Mouse (Mus musculus): ENCODE data around the gene Prkch.
A peak's percentile ranks its signal among the peaks of the same experiment; 100 is the strongest.

Gene Prkch

GRCm38 (mm10) chr12:73768788-73769187, 184.2 kb downstream of the Prkch start:
- no peak for DNase-seq

GRCm38 (mm10) chr12:73769536-73769935, 184.9 kb downstream of the Prkch start:
- peak in 1 of 2 experiments; percentile 22 for DNase-seq

GRCm38 (mm10) chr12:73770771-73771170, 186.2 kb downstream of the Prkch start:
- no peak for DNase-seq

GRCm38 (mm10) chr12:73774793-73775385, 190.3 kb downstream of the Prkch start:
- DNase-seq: no peak

- DNase-seq: no peak
These were observed 191.9 kb downstream of the Prkch start for GRCm38 (mm10) chr12:73776401-73776945.

DNA sequence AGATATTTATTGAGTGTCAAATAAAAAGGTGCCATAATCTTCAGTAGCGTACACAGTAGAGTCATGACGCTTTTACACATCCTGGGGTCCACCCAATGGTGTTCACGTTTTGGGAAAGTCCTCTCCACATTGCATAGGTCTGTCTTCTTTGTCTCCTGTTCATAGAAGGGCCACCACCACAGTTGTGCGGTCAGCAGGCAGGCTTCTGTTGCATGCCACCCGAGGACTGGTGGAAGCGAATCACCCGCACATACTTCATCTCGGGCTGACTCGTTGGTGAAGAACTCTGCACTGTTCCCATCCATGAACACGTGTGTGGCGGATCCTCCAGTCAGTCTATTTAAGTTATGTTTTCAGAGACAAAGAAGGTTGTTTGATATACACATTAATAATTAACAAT, 193.1 kb downstream of the Prkch start:
- no peak for DNase-seq

- DNase-seq: no peak
These were observed 195.0 kb downstream of the Prkch start for GRCm38 (mm10) chr12:73779332-73780231.

GRCm38 (mm10) chr12:73781425-73782032, 196.9 kb downstream of the Prkch start:
- DNase-seq: no peak

GRCm38 (mm10) chr12:73786909-73787308, 202.3 kb downstream of the Prkch start:
- DNase-seq: peak; percentile 88

- DNase-seq: no peak
These were observed 204.3 kb downstream of the Prkch start for GRCm38 (mm10) chr12:73788850-73789249.

DNA sequence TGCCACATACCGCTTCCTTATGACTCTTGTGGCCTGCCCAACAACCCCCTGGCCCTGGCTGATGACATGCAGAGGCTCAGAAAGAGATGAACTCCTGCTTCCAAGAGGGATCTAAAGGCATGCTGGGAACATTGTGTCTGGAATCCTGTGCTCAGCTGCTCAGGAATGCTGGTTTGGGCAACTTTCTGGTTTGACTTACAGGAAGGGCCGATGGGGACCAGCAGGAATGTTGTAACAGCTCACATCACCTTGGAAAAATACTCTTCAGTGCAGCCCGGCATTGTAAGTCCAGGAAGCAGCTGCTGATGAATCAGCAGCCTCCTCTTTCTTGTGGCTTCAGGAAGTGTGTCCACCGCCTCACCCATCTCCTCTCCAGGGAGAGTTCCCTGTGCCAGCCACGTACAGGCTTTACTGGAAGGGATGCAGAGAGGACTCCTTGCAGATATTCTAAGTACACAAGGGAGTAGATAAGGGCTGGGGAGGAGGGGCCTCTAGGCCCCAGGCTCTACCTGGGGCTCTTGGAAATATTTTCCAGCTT, 206.0 kb downstream of the Prkch start:
- DNase-seq: peak; percentile 41 to 57

GRCm38 (mm10) chr12:73793216-73793615, 208.6 kb downstream of the Prkch start:
- peak; percentile 40 to 82 for DNase-seq

DNA sequence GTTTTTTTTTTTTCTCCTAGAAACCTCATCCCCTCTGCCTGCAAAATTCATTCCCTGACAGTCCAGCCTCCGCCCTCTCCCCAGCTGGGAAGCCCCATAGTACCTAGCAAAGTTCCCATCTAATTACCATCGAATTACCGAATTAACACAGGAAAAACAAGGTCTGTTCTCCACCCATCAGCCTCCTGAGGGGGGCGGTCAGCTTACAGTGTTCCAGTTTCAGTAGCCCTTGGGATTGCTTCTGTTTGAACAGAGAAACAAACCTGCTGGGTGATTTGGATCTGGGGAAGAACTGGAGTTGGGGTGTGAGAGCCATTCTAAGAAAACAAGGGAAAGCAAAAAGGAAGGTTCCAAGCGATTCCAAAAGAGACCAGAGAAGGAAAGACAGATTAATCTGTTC, 209.1 kb downstream of the Prkch start:
- DNase-seq: no peak

DNA sequence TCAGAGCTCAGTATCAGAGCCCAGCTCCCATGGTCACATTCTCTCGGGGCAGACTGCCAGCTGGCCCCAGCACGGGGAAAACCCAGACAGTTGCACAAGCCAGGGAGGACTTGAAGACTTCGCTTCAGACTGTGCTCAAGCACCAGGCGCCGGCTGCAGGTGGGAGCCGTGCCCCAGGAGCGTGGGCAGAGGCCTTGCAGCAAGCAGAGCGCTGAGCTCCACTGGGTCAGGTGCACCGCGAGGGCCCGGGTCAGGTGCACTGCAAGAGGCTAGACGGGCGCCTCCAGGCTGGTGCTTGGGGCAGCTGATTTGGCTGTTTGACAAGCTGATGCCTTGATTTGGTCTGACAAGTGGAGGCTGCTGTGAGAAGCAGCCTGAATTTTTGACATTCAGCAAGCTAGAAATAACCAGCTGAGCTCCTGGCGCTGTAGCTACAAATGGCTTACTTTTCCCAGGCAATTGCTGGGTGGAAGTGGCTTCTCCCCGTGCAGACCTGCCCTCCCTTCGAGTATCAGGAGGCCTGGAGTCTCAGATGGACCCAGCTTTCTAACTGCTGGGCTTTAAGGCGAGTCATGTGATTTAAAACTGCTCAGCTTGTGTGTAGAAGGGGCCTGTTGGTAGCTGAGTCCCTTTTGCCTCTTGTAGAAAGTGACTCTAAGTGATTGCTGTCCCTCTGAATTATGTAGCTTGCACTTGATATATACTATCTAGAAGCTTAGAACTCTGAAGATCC, 209.7 kb downstream of the Prkch start:
- DNase-seq: peak; percentile 89 to 91

DNA sequence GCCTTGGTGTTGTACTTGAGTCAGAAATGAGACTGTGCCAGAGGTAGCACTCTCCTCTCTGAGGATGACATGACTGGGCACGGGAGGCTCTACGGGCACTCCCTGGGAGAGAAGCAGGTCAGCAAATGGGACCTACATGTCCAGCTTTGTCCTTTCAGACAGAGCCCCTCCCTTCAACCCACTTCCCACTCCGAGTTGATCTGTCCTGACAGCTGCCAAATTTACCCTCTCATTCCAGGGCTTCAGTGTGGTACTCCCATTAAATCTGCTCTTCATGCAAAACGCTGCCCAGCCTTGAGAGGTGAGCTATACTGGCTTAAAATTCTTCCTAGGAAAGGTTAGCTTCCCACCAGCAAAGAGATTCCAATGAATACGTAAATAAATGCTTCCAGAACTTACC, 215.1 kb downstream of the Prkch start:
- no peak for DNase-seq

DNA sequence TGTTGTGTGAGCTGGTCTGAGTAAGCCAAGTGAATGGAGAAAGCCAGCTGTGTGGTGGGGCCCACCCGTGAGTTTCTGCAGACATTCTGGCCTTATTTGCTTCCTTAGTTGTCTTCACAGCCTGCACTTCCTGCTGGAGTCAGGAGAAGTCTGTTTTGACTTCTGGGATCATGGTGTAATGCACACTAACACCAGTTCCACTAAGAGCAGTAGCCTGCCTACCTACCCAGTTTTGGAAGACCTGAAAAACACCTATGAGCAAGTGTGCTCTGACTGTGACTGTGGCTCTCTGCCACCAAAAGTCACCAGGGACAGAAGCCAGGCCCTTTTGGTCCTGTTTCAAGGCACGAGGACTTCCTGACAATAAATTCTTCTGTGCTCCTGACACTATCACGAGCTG, 216.3 kb downstream of the Prkch start:
- peak; percentile 42 to 56 for DNase-seq

GRCm38 (mm10) chr12:73801845-73802244, 217.2 kb downstream of the Prkch start:
- DNase-seq: no peak

GRCm38 (mm10) chr12:73802379-73803057, 217.9 kb downstream of the Prkch start:
- DNase-seq: no peak

- DNase-seq: no peak
These were observed 219.3 kb downstream of the Prkch start for GRCm38 (mm10) chr12:73803946-73804345.

- no peak for DNase-seq
These were observed 220.9 kb downstream of the Prkch start for GRCm38 (mm10) chr12:73805541-73805940.

DNA sequence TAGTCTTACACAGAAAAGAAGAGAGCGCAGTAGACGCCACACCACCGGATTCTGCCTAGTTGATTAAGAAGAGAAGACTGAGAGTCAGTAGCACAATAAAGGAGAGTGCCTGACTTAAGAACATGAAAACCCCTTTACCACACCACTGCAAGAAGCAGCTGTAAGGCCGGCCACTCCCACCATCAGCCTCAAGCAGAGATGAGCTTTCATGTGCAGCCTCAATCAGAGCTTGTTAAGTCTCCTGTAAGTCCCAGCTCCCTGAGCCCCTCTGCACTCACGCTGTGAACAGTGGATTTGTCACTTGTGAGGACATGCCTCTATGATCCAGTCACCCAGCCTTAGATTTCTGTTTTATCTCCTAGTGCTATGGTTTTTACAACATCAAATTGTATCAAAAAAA, 221.4 kb downstream of the Prkch start:
- DNase-seq: no peak

DNA sequence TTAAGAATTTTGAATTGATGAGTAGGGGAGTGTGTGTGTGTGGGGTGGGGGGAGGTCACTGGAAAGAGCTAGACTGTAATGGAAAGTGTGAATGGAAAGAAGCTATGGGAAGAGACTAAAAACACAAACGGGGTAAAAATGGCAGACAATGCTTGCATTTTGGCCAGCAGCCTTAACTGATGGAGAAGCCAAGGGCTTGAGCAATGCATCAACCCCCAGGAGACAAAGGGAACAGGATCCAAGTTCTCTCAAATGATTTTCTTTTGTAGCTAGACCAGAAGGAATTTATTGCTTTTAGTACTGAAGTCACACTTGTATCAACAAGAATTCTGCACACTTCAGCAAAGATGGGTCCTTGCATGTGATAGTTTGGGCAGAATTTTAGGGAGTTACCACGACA, 222.6 kb downstream of the Prkch start:
- DNase-seq: no peak
